Mouse (Mus musculus): ENCODE measurements at regions not wholly inside any gene's neighbourhood (a gene's known extent, or its start where the extent isn't known, plus 50 kb on each side); places are given as distances from the start of the nearest gene placed in this dataset.

- TF ChIP-seq CTCF (IDR thresholded peaks at IDR 0.05; ENCODE audit: low read depth) (no peak), EP300 (IDR thresholded peaks at IDR 0.05; ENCODE audit: low read depth) (no peak)
These were observed 245.3 kb upstream of the Cxcr4 start for GRCm38 (mm10) chr1:128837361-128837760.

Measured in liver, embryonic 14.5 days (tissue).